Mouse (Mus musculus): ENCODE data around the gene Pcp4.
A peak's percentile ranks its signal among the peaks of the same experiment; 100 is the strongest.
"Not testable (repeated sequence)": the region's sequence is repeated elsewhere in the genome, so short reads cannot be mapped to it uniquely, and the experiment has no call there.

Gene Pcp4

GRCm38 (mm10) chr16:96467445-96467844 is at the start of gene Pcp4:
Gene Pcp4, plus strand, starts transcription at chr16:96467606.
- peak; percentile 14 for DNase-seq (ENCODE audit: low spot score)

GRCm38 (mm10) chr16:96425044-96425443 is 42.4 kb upstream of the Pcp4 start:
- no peak for DNase-seq (ENCODE audit: low spot score)

GRCm38 (mm10) chr16:96426671-96427070 is 40.7 kb upstream of the Pcp4 start:
- DNase-seq (ENCODE audit: low spot score), result no peak

GRCm38 (mm10) chr16:96429046-96429445 is 38.4 kb upstream of the Pcp4 start:
- DNase-seq (ENCODE audit: low spot score), result no peak

- DNase-seq (ENCODE audit: low spot score), result no peak
Measured at GRCm38 (mm10) chr16:96433266-96433665, 34.1 kb upstream of the Pcp4 start.

- no peak for DNase-seq (ENCODE audit: low spot score)
Measured at GRCm38 (mm10) chr16:96434024-96434785, 33.2 kb upstream of the Pcp4 start.

- no peak for DNase-seq (ENCODE audit: low spot score)
Measured at GRCm38 (mm10) chr16:96438946-96439345, 28.5 kb upstream of the Pcp4 start.

GRCm38 (mm10) chr16:96439682-96440081 is 27.7 kb upstream of the Pcp4 start:
- DNase-seq (ENCODE audit: low spot score), result no peak

- no peak for DNase-seq (ENCODE audit: low spot score)
Measured at GRCm38 (mm10) chr16:96440871-96441270, 26.5 kb upstream of the Pcp4 start.

- no peak for DNase-seq (ENCODE audit: low spot score)
Measured at GRCm38 (mm10) chr16:96441826-96442225, 25.6 kb upstream of the Pcp4 start.

- DNase-seq (ENCODE audit: low spot score), result no peak
Measured at GRCm38 (mm10) chr16:96443468-96443867, 23.9 kb upstream of the Pcp4 start, which contains the start of gene Itgb2l. Gene Itgb2l, minus strand, starts transcription at chr16:96443619.

GRCm38 (mm10) chr16:96450871-96451270 is 16.5 kb upstream of the Pcp4 start:
- DNase-seq (ENCODE audit: low spot score), result not testable (repeated sequence)

GRCm38 (mm10) chr16:96454086-96454485 is 13.3 kb upstream of the Pcp4 start:
- no peak for DNase-seq (ENCODE audit: low spot score)

- no peak for DNase-seq (ENCODE audit: low spot score)
Measured at GRCm38 (mm10) chr16:96457612-96458011, 9.8 kb upstream of the Pcp4 start.

- no peak for DNase-seq (ENCODE audit: low spot score)
Measured at GRCm38 (mm10) chr16:96459356-96459755, 8.1 kb upstream of the Pcp4 start.

GRCm38 (mm10) chr16:96460788-96461187 is 6.6 kb upstream of the Pcp4 start:
- no peak for DNase-seq (ENCODE audit: low spot score)

- DNase-seq (ENCODE audit: low spot score), result no peak
Measured at GRCm38 (mm10) chr16:96468011-96468410, 605 bp downstream of the Pcp4 start.

- no peak for DNase-seq (ENCODE audit: low spot score)
Measured at GRCm38 (mm10) chr16:96468698-96469097, 1.3 kb downstream of the Pcp4 start.

GRCm38 (mm10) chr16:96469640-96470039 is 2.2 kb downstream of the Pcp4 start:
- no peak for DNase-seq (ENCODE audit: low spot score)

- DNase-seq (ENCODE audit: low spot score), result no peak
Measured at GRCm38 (mm10) chr16:96472361-96472760, 5.0 kb downstream of the Pcp4 start.

GRCm38 (mm10) chr16:96472816-96473215 is 5.4 kb downstream of the Pcp4 start:
- DNase-seq (ENCODE audit: low spot score), result no peak

- no peak for DNase-seq (ENCODE audit: low spot score)
Measured at GRCm38 (mm10) chr16:96474185-96474584, 6.8 kb downstream of the Pcp4 start.

- DNase-seq (ENCODE audit: low spot score), result no peak
Measured at GRCm38 (mm10) chr16:96481791-96482190, 14.4 kb downstream of the Pcp4 start.

All from spleen, adult 12 weeks (tissue).